Mouse (Mus musculus) embryonic facial prominence, embryonic 10.5 days (tissue): Measurements from ENCODE around the gene Dusp19. TPM values are rescaled to one million over a fixed set of nuclear protein-coding genes. Genes with fewer than 3 reads are reported as not detected.

Source experiments
- DNase-seq: peaks from one replicate; pipeline ENCODE4 v3.0.0-alpha.2; 2017; ENCODE audit warnings: low spot score
- H3K27ac ChIP-seq: fragments of 300-500 bp; sonication (generic); replicated peaks from 2 replicates; pipeline ENCODE4 v1.5.1; 2016; ENCODE audit warnings: mild to moderate bottlenecking
- H3K27me3 ChIP-seq: fragments of 300-500 bp; sonication (generic); replicated peaks from 2 replicates; pipeline ENCODE4 v1.6.1; 2016; ENCODE audit warnings: low read depth, mild to moderate bottlenecking; ENCODE audit not compliant: poor library complexity, severe bottlenecking
- H3K36me3 ChIP-seq: fragments of 300-500 bp; sonication (generic); replicated peaks from 2 replicates; pipeline ENCODE4 v1.6.1; 2016; ENCODE audit warnings: mild to moderate bottlenecking, moderate library complexity
- H3K4me1 ChIP-seq: fragments of 300-500 bp; sonication (generic); 2 replicates; pipeline ENCODE4 v1.6.1; 2016
- H3K4me3 ChIP-seq: fragments of 300-500 bp; sonication (generic); 2 replicates; pipeline ENCODE4 v1.5.1; 2016; ENCODE audit warnings: mild to moderate bottlenecking, moderate library complexity
- H3K9me3 ChIP-seq: fragments of 300-500 bp; sonication (generic); 2 replicates; pipeline ENCODE4 v1.6.1; 2016; ENCODE audit warnings: mild to moderate bottlenecking
- WGBS: fragments of 180-500 bp; shearing (Covaris S2); methylation state at CpG from one replicate; pipeline ENCODE4 v1.1.7; 2016; 5-methylcytosine and 5-hydroxymethylcytosine counted together
- polyA plus RNA-seq: library from polyadenylated mRNA; unstranded; fragments of >200 nt; fragmentation: Nextera tagmentation; extraction: Ambion mirVana; gene quantifications from 2 replicates; pipeline ENCODE4 v1.2.1, GENCODE M21; 2016

The Dusp19 gene
- polyA plus RNA-seq, 1 experiment from 2014 or later: 16.0 TPM

- no peak overlapping the region for H3K4me3 ChIP-seq
- no peaks in the 10 kb centered on the region for H3K9me3 ChIP-seq
Measured at GRCm38 (mm10) chr2:80600611-80601010, 16.2 kb upstream of the Dusp19 start.

GRCm38 (mm10) chr2:80602756-80603155 is 14.1 kb upstream of the Dusp19 start:
- Histone ChIP-seq H3K4me3 (no peak overlapping the region), H3K4me1 (no peaks in the 10 kb centered on the region)

More at GRCm38 (mm10) chr2:80600611-80601010, 16.2 kb upstream of the Dusp19 start:
- DNase-seq: no peak
- H3K27me3 ChIP-seq: no peaks in the 10 kb centered on the region
- H3K27ac ChIP-seq: no peak overlapping the region
- no peaks in the 10 kb centered on the region for H3K4me1 ChIP-seq
- H3K36me3 ChIP-seq: no peaks in the 10 kb centered on the region

GRCm38 (mm10) chr2:80603771-80604426 is 12.9 kb upstream of the Dusp19 start:
- H3K9me3 ChIP-seq: no peaks in the 10 kb centered on the region
- no peaks in the 10 kb centered on the region for H3K4me1 ChIP-seq
- H3K27ac ChIP-seq: no peak overlapping the region
- WGBS: 93% methylated on average over 19 of the region's 19 CpGs
- no peak overlapping the region for H3K4me3 ChIP-seq
- H3K27me3 ChIP-seq: no peaks in the 10 kb centered on the region
- no peaks in the 10 kb centered on the region for H3K36me3 ChIP-seq
- DNase-seq: no peak

More at GRCm38 (mm10) chr2:80602756-80603155, 14.1 kb upstream of the Dusp19 start:
- Histone ChIP-seq H3K9me3 (no peaks in the 10 kb centered on the region), H3K27me3 (no peaks in the 10 kb centered on the region), H3K36me3 (no peaks in the 10 kb centered on the region), H3K27ac (no peak overlapping the region)
- WGBS: 93% methylated on average over 13 of the region's 13 CpGs
- no peak for DNase-seq

- 60% methylated on average over 1 of the region's 1 CpGs for WGBS
- no peak overlapping the region for H3K27ac ChIP-seq
- no peaks in the 10 kb centered on the region for H3K27me3 ChIP-seq
Measured at GRCm38 (mm10) chr2:80612286-80612685, 4.6 kb upstream of the Dusp19 start.

GRCm38 (mm10) chr2:80612796-80613195 is 4.0 kb upstream of the Dusp19 start:
- Histone ChIP-seq H3K27ac (no peak overlapping the region), H3K27me3 (no peaks in the 10 kb centered on the region), H3K36me3 (no peaks in the 10 kb centered on the region), H3K4me3 (no peak overlapping the region), H3K4me1 (peaks cover 5% of the 10 kb centered on the region), H3K9me3 (0 out of 2 replicates have a peak, but pooled peaks cover 2% of the 10 kb centered on the region)
- no peak for DNase-seq
- 77% methylated on average over 2 of the region's 2 CpGs for WGBS

More at GRCm38 (mm10) chr2:80612286-80612685, 4.6 kb upstream of the Dusp19 start:
- 0 out of 2 replicates have a peak, but pooled peaks cover 2% of the 10 kb centered on the region for H3K9me3 ChIP-seq
- DNase-seq: no peak
- no peaks in the 10 kb centered on the region for H3K4me1 ChIP-seq
- H3K4me3 ChIP-seq: no peak overlapping the region
- H3K36me3 ChIP-seq: no peaks in the 10 kb centered on the region

GRCm38 (mm10) chr2:80618991-80619390 is 2.1 kb downstream of the Dusp19 start:
- Histone ChIP-seq H3K4me1 (peaks cover 14% of the 10 kb centered on the region), H3K9me3 (no peaks in the 10 kb centered on the region), H3K4me3 (no peak overlapping the region), H3K27me3 (no peaks in the 10 kb centered on the region), H3K27ac (no peak overlapping the region), H3K36me3 (0 out of 2 replicates have a peak, but pooled peaks cover 3% of the 10 kb centered on the region)
- 87% methylated on average over 3 of the region's 3 CpGs for WGBS
- no peak for DNase-seq

GRCm38 (mm10) chr2:80621921-80622320 is 5.1 kb downstream of the Dusp19 start:
- H3K4me1 ChIP-seq: peaks cover 14% of the 10 kb centered on the region
- H3K4me3 ChIP-seq: no peak overlapping the region
- H3K27me3 ChIP-seq: no peaks in the 10 kb centered on the region
- peaks cover 23% of the 10 kb centered on the region for H3K36me3 ChIP-seq
- WGBS: 93% methylated on average over 3 of the region's 3 CpGs
- DNase-seq: no peak
- 0 out of 2 replicates have a peak, but pooled peaks cover 3% of the 10 kb centered on the region for H3K9me3 ChIP-seq
- H3K27ac ChIP-seq: no peak overlapping the region

- H3K36me3 ChIP-seq: peaks cover 27% of the 10 kb centered on the region
- no peak for DNase-seq
- WGBS: 95% methylated on average over 4 of the region's 4 CpGs
- 0 out of 2 replicates have a peak, but pooled peaks cover 3% of the 10 kb centered on the region for H3K9me3 ChIP-seq
- no peaks in the 10 kb centered on the region for H3K4me1 ChIP-seq
- H3K27me3 ChIP-seq: no peaks in the 10 kb centered on the region
- H3K27ac ChIP-seq: no peak overlapping the region
- no peak overlapping the region for H3K4me3 ChIP-seq
Measured at GRCm38 (mm10) chr2:80624523-80624922, 7.7 kb downstream of the Dusp19 start.

- no peak for DNase-seq
- H3K4me1 ChIP-seq: no peaks in the 10 kb centered on the region
- H3K36me3 ChIP-seq: no peaks in the 10 kb centered on the region; the same call in 1 of the 2 replicates
- WGBS: 89% methylated on average over 13 of the region's 13 CpGs
- no peak overlapping the region for H3K4me3 ChIP-seq
- no peaks in the 10 kb centered on the region for H3K27me3 ChIP-seq
- no peak overlapping the region for H3K27ac ChIP-seq
- no peaks in the 10 kb centered on the region for H3K9me3 ChIP-seq
Measured at GRCm38 (mm10) chr2:80632336-80633026, 15.6 kb downstream of the Dusp19 start.

- WGBS: under 1% methylated on average over 45 of the region's 45 CpGs
- H3K4me3 ChIP-seq: peak overlapping the region; percentile 95
- H3K27me3 ChIP-seq: no peaks in the 10 kb centered on the region
- H3K9me3 ChIP-seq: no peaks in the 10 kb centered on the region
- DNase-seq: peak; percentile 88
- H3K4me1 ChIP-seq: peaks cover 9% of the 10 kb centered on the region
- peaks cover 21% of the 10 kb centered on the region for H3K36me3 ChIP-seq
- H3K27ac ChIP-seq: peak overlapping the region; percentile 89
Measured at GRCm38 (mm10) chr2:80638364-80639241, 21.8 kb downstream of the Dusp19 start.

- 18% methylated on average over 8 of the region's 8 CpGs for WGBS
- Histone ChIP-seq H3K27me3 (no peaks in the 10 kb centered on the region), H3K4me3 (peak overlapping the region; percentile 95), H3K9me3 (no peaks in the 10 kb centered on the region), H3K27ac (peak overlapping the region; percentile 89; the same call in 1 of the 2 replicates), H3K4me1 (peaks cover 9% of the 10 kb centered on the region), H3K36me3 (peaks cover 28% of the 10 kb centered on the region)
- no peak for DNase-seq
Measured at GRCm38 (mm10) chr2:80639398-80639797, 22.6 kb downstream of the Dusp19 start.

GRCm38 (mm10) chr2:80639864-80640263 is 23.0 kb downstream of the Dusp19 start:
- peaks cover 9% of the 10 kb centered on the region for H3K4me1 ChIP-seq
- WGBS: 71% methylated on average over 3 of the region's 3 CpGs
- no peak overlapping the region for H3K27ac ChIP-seq
- no peak for DNase-seq
- H3K27me3 ChIP-seq: no peaks in the 10 kb centered on the region
- H3K9me3 ChIP-seq: no peaks in the 10 kb centered on the region
- H3K36me3 ChIP-seq: peaks cover 33% of the 10 kb centered on the region
- H3K4me3 ChIP-seq: peak overlapping the region; percentile 95
